Mouse (Mus musculus) granulocyte monocyte progenitor cell, adult 5-6 weeks (primary cell): ENCODE measurements around the gene Nemp1. TPM values are rescaled to one million over a fixed set of nuclear protein-coding genes. Genes with fewer than 3 reads are reported as not detected.

Experiments used
- ATAC-seq: replicated peaks from 2 replicates; pipeline ENCODE4 v1.8.0; 2016; ENCODE audit warnings: mild to moderate bottlenecking, moderate TSS enrichment, inconsistent platforms; ENCODE audit not compliant: poor library complexity, severe bottlenecking
- total RNA-seq, 2 experiments: library from RNA; stranded (forward) in 1 of 2; stranded (reverse) in 1 of 2; fragments of 200-712, 200-1000 nt in 1 of 2; fragments of >200 nt in 1 of 2; fragmentation: Nextera tagmentation in 1 of 2; gene quantifications; 2 replicates each; pipeline ENCODE4 v1.2.3; 2014 to 2017

The Nemp1 gene
- 14.7 and 18.9 TPM in 2 replicates for total RNA-seq (2014; fragmentation: Nextera tagmentation)
- 21.7 TPM in 2 replicates for total RNA-seq (2017)

GRCm38 (mm10) chr10:127666501-127667268 lies at the start of gene Nemp1:
TSS of gene Nemp1 (plus strand) at chr10:127666901.
- ATAC-seq = peak; percentile 57

- no peak for ATAC-seq
These were observed 49.4 kb upstream of the Nemp1 start for GRCm38 (mm10) chr10:127617294-127617693.

GRCm38 (mm10) chr10:127618173-127618572 lies 48.5 kb upstream of the Nemp1 start:
- no peak for ATAC-seq

- no peak for ATAC-seq
These were observed 47.5 kb upstream of the Nemp1 start for GRCm38 (mm10) chr10:127619119-127619721.

- ATAC-seq = no peak
These were observed 46.7 kb upstream of the Nemp1 start for GRCm38 (mm10) chr10:127619941-127620405.

GRCm38 (mm10) chr10:127620406-127621190 lies 46.1 kb upstream of the Nemp1 start, which contains the start of gene Lrp1:
TSS of gene Lrp1 (minus strand) at chr10:127621148.
- ATAC-seq = no peak

GRCm38 (mm10) chr10:127621191-127622056 lies 45.3 kb upstream of the Nemp1 start:
- ATAC-seq = peak; percentile 68

GRCm38 (mm10) chr10:127622057-127622392 lies 44.7 kb upstream of the Nemp1 start:
- peak; percentile 62 for ATAC-seq

- no peak for ATAC-seq
These were observed 44.0 kb upstream of the Nemp1 start for GRCm38 (mm10) chr10:127622661-127623060.

GRCm38 (mm10) chr10:127623439-127624216 lies 43.1 kb upstream of the Nemp1 start:
- ATAC-seq = no peak

- ATAC-seq = no peak; the same call in 1 of the 2 replicates
These were observed 40.3 kb upstream of the Nemp1 start for GRCm38 (mm10) chr10:127626433-127626832.

GRCm38 (mm10) chr10:127631261-127632214 lies 35.2 kb upstream of the Nemp1 start:
- peak; percentile 86 for ATAC-seq

GRCm38 (mm10) chr10:127632668-127633271 lies 33.9 kb upstream of the Nemp1 start:
- ATAC-seq = no peak

GRCm38 (mm10) chr10:127640421-127640820 lies 26.3 kb upstream of the Nemp1 start:
- no peak for ATAC-seq

- peak; percentile 29 for ATAC-seq
These were observed 24.6 kb upstream of the Nemp1 start for GRCm38 (mm10) chr10:127641861-127642771.

- peak; percentile 76 for ATAC-seq
These were observed 23.7 kb upstream of the Nemp1 start, which contains the start of gene Stat6 for GRCm38 (mm10) chr10:127642772-127643552. TSS of gene Stat6 (plus strand) at chr10:127642986.
